Mouse (Mus musculus): ENCODE measurements at regions not wholly inside any gene's neighbourhood (a gene's known extent, or its start where the extent isn't known, plus 50 kb on each side); places are given as distances from the start of the nearest gene placed in this dataset.
A peak's percentile ranks its signal among the peaks of the same experiment; 100 is the strongest.

DNA sequence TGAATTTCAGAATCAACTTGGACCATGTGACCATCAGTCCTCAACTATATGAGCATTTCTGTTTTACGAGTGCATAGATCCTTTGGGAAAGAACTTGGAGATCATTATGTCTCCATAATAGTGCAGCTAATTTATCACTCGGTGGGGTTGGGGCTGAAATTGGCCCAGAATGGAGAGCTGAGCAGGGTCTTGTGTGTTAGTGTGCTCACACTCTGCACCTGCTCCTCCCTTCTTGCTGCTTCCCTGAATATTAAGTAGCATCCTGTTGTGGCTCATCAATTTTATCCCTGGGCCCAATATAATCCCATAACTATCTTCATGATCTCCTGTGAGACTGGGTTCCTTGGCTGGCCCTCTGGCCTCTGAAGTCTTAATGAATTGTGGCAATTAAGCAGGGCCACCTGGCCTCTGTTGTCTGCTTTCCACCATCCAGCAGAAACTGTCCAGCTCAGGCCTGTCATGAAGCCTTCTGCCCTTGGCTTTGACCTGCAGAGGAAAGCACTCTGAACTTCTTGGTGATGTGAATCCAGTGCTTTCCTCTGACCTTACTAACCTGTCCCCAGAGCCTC lies 66.7 kb upstream of the Opcml start:
- Histone ChIP-seq H3K27me3 (no peaks in the 10 kb centered on the region), H3K27ac (no peak overlapping the region), H3K4me2 (replicated peaks) (no peak overlapping the region), H3K4me3 (no peak overlapping the region), H3K9ac (no peak overlapping the region), H3K9me3 (no peaks in the 10 kb centered on the region), H3K4me1 (peaks cover 4% of the 10 kb centered on the region; the same call in 1 of the 2 replicates), H3K36me3 (no peaks in the 10 kb centered on the region)
- 76% methylated on average over 2 of the region's 2 CpGs for WGBS
- no peak for ATAC-seq (ENCODE audit: insufficient number of reproducible peaks, insufficient read depth, low FRiP score, low TSS enrichment)

DNA sequence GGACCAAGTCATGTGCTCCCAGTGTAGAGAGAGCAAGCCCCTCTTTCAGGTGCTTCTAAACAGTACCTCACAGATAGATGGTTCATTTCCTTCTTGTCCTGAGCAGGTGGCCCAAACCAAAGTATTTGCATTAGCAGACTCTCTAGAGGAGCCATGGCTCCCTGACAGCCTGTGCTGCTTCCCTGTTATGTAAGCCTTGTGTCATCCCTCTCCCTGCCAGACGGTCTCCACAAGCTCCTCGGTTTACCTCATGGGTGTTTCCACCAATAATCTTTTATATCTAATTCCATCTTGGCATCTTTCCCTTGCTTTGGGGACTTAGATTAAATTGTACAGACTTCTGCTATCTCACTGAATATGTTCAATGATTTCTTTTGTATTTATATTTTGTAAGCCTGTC lies 66.0 kb upstream of the Opcml start:
- Histone ChIP-seq H3K27ac (no peak overlapping the region), H3K27me3 (no peaks in the 10 kb centered on the region), H3K4me2 (replicated peaks) (no peak overlapping the region), H3K4me1 (peaks cover 6% of the 10 kb centered on the region; the same call in 1 of the 2 replicates), H3K4me3 (no peak overlapping the region), H3K9me3 (no peaks in the 10 kb centered on the region), H3K36me3 (no peaks in the 10 kb centered on the region), H3K9ac (no peak overlapping the region)
- ATAC-seq (ENCODE audit: insufficient number of reproducible peaks, insufficient read depth, low FRiP score, low TSS enrichment) = no peak
- 89% methylated on average over 2 of the region's 2 CpGs for WGBS

DNA sequence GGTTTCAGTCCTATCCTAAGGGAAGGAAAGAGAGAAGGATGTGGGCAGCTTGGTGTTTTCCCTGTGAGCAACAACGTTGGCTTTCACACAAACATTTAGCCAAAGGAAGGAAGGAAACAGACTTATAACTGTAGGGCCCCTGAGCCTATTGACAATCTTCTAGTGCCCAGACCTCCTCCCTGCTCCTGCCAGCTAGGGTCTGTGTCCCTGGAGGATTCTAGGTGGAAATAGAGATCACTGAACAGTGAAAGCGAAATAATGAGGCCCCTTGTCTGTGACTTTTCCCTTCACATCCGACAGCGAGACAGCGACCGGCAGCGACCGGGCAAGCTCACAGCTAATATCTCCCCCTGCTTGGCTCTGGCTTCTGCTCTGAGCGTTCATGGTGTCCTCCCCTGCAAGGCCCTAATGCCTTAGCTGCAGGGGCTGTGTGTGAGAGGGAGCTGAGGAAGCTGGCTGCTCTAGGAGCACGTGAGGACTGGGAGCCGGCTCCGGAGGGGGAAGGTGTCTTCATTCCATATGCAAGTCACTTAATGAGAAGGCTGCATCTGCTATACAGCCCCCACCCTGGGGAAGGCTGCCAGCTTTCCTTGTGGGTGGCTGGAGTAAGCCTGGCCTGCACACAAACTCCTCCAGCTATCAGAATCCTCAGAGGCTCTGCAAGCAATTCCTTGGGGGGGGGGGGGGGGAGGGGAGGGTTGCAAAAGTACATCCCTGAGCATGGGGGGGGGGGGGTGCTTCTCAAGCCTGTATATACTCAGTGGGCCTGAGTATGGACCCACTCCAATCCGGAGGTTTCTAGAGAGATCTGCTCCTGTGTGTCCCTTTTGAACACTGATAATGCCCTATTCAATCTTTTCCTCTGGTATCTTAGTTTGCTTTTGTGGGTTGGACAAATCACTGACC lies 61.7 kb upstream of the Opcml start:
- Histone ChIP-seq H3K27ac (no peak overlapping the region), H3K9me3 (no peaks in the 10 kb centered on the region), H3K36me3 (no peaks in the 10 kb centered on the region), H3K4me3 (no peak overlapping the region), H3K4me2 (replicated peaks) (peak overlapping the region; percentile 29), H3K4me1 (peaks cover 6% of the 10 kb centered on the region; the same call in 1 of the 2 replicates), H3K27me3 (no peaks in the 10 kb centered on the region), H3K9ac (no peak overlapping the region)
- 4% methylated on average over 13 of the region's 13 CpGs for WGBS
- ATAC-seq (ENCODE audit: insufficient number of reproducible peaks, insufficient read depth, low FRiP score, low TSS enrichment) = peak; percentile 75; the same call in 1 of the 2 replicates

DNA sequence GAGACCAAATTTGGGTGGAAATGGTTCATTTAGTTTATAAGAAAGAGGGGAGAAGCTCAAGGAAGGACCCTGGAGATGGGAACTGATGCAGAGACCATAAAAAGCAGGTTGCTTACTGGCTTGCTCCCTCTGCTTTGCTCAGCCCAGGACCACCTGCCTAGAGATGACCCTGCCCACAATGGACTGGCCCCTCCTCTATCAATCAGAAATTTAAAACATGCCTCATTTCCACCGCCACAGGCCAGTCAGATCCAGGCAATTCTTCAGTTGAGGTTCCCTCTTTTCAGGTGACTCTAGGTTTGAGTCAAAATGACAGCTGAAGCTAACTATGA lies 61.1 kb upstream of the Opcml start:
- Histone ChIP-seq H3K4me3 (no peak overlapping the region), H3K27ac (no peak overlapping the region)

DNA sequence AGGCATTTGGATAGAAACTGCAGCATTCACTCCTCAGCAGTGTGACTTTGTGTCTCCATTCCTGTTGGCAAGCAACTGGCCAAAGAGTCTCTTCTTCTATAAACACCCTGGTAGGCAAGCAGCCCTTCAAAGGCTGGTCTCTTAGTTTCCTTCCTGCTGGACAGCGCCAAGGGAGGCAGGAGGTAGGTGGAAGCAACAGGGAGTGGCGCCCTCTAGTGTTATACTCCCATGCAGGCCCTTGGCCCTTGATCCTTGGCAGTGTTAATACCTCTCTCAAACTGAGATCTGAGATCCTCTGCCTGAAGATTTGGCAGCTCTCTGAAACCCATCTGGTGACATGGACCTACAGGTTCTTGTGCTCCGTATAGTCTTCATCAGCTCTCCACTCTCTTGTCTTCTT lies 51.3 kb upstream of the Opcml start:
- Histone ChIP-seq H3K36me3 (no peaks in the 10 kb centered on the region), H3K27ac (no peak overlapping the region), H3K4me3 (no peak overlapping the region), H3K9me3 (no peaks in the 10 kb centered on the region), H3K27me3 (no peaks in the 10 kb centered on the region), H3K9ac (no peak overlapping the region), H3K4me2 (replicated peaks) (no peak overlapping the region), H3K4me1 (no peaks in the 10 kb centered on the region)
- WGBS = 16% methylated on average over 3 of the region's 3 CpGs
- ATAC-seq (ENCODE audit: insufficient number of reproducible peaks, insufficient read depth, low FRiP score, low TSS enrichment) = no peak

More for the DNA sequence above, 61.1 kb upstream of the Opcml start:
- WGBS = 47% methylated on average over 1 of the region's 1 CpGs
- Histone ChIP-seq H3K4me1 (peaks cover 6% of the 10 kb centered on the region; the same call in 1 of the 2 replicates), H3K4me2 (replicated peaks) (no peak overlapping the region), H3K9me3 (no peaks in the 10 kb centered on the region), H3K27me3 (no peaks in the 10 kb centered on the region), H3K36me3 (no peaks in the 10 kb centered on the region), H3K9ac (no peak overlapping the region)
- ATAC-seq (ENCODE audit: insufficient number of reproducible peaks, insufficient read depth, low FRiP score, low TSS enrichment) = no peak

Data from embryonic facial prominence, embryonic 12.5 days (tissue).